Mouse (Mus musculus) heart, embryonic 13.5 days (tissue): ENCODE measurements around the gene Nudt19. TPM values are rescaled to one million over a fixed set of nuclear protein-coding genes. Genes with fewer than 3 reads are reported as not detected.
"Not testable (repeated sequence)": the region's sequence is repeated elsewhere in the genome, so short reads cannot be mapped to it uniquely, and the experiment has no call there.

ENCODE experiments used
- ATAC-seq: fragments of 200-750 bp; cut with Nextera tagmentation; 2 replicates; pipeline ENCODE4 v1.8.0; 2017; ENCODE audit warnings: moderate TSS enrichment; ENCODE audit not compliant: insufficient number of reproducible peaks, low FRiP score, low TSS enrichment; ENCODE audit errors: extremely low read depth
- H3K27ac ChIP-seq: fragments of 300-500 bp; sonication (generic); replicated peaks from 2 replicates; pipeline ENCODE4 v1.5.1; 2015; ENCODE audit warnings: moderate library complexity, mild to moderate bottlenecking, inconsistent platforms
- H3K27me3 ChIP-seq: fragments of 300-500 bp; sonication (generic); replicated peaks from 2 replicates; pipeline ENCODE4 v1.6.1; 2015; ENCODE audit warnings: mild to moderate bottlenecking, inconsistent platforms
- H3K36me3 ChIP-seq: fragments of 300-500 bp; sonication (generic); 2 replicates; pipeline ENCODE4 v1.6.1; 2015; ENCODE audit warnings: mild to moderate bottlenecking, inconsistent platforms
- H3K4me1 ChIP-seq: fragments of 300-500 bp; sonication (generic); 2 replicates; pipeline ENCODE4 v1.6.1; 2015; ENCODE audit warnings: inconsistent platforms
- H3K4me2 ChIP-seq: fragments of 300-500 bp; sonication (generic); 2 replicates; pipeline ENCODE4 v1.6.1; 2015; ENCODE audit warnings: inconsistent platforms, mild to moderate bottlenecking, moderate library complexity
- H3K4me3 ChIP-seq: fragments of 300-500 bp; sonication (generic); 2 replicates; pipeline ENCODE4 v1.5.1; 2015; ENCODE audit warnings: moderate library complexity, mild to moderate bottlenecking, inconsistent platforms
- H3K9ac ChIP-seq: fragments of 300-500 bp; sonication (generic); 2 replicates; pipeline ENCODE4 v1.6.1; 2015; ENCODE audit warnings: inconsistent platforms, mild to moderate bottlenecking, moderate library complexity
- H3K9me3 ChIP-seq: fragments of 300-500 bp; sonication (generic); 2 replicates; pipeline ENCODE4 v1.6.1; 2016; ENCODE audit warnings: inconsistent platforms
- WGBS: fragments of 180-500 bp; shearing (Covaris S2); methylation state at CpG from one replicate; pipeline ENCODE4 v1.1.7; 2015; ENCODE audit warnings: mixed read lengths; 5-methylcytosine and 5-hydroxymethylcytosine counted together
- polyA plus RNA-seq: library from polyadenylated mRNA; unstranded; fragments of >200 nt; fragmentation: Nextera tagmentation; extraction: Ambion mirVana; gene quantifications from 2 replicates; pipeline ENCODE4 v1.2.1, GENCODE M21; 2015

Nudt19 gene
- polyA plus RNA-seq, 1 experiment from 2014 or later, result 89.9 TPM

DNA sequence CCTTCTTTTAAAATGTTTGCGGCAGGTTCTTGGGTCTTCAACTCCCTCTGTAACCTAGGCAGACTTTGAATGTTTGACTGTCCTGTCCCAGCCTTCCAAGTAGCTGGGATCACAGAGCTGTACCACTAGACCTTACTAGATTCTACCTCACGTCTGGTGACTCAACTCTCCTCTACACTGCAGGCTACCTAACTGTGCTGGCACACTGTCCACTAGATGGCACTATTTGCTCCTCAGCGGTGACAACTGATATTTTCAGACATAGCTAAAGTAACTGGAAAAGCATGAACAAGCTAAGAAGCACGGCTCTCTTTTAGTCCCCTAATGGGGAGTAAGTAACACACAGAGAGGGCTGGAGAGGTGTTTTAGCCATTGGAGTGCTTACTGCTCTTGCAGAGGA lies 10.2 kb downstream of the Nudt19 start:
- no peak for ATAC-seq
- no peak overlapping the region for H3K4me3 ChIP-seq
- H3K4me1 ChIP-seq, result no peaks in the 10 kb centered on the region
- H3K4me2 ChIP-seq, result no peak overlapping the region
- WGBS, result 35% methylated on average over 4 of the region's 4 CpGs
- H3K27me3 ChIP-seq, result no peaks in the 10 kb centered on the region
- H3K27ac ChIP-seq, result no peak overlapping the region
- H3K9me3 ChIP-seq, result no peaks in the 10 kb centered on the region
- peaks cover 42% of the 10 kb centered on the region for H3K36me3 ChIP-seq
- no peak overlapping the region for H3K9ac ChIP-seq

GRCm38 (mm10) chr7:35537562-35537961 lies 18.5 kb downstream of the Nudt19 start, which contains the start of gene Tdrd12:
Tdrd12 (minus strand) TSS chr7:35537745.
- Histone ChIP-seq H3K4me2 (no peak within 1 kb of the TSS), H3K9ac (no peak within 1 kb of the TSS), H3K27ac (no peak within 1 kb of the TSS), H3K9me3 (no peaks in the 10 kb centered on the region), H3K27me3 (no peaks in the 10 kb centered on the region), H3K4me1 (no peaks in the 10 kb centered on the region), H3K36me3 (no peaks in the 10 kb centered on the region), H3K4me3 (no peak within 1 kb of the TSS)
- 84% methylated on average over 17 of the region's 17 CpGs for WGBS
- no peak for ATAC-seq

- no peaks in the 10 kb centered on the region for H3K36me3 ChIP-seq
- H3K9me3 ChIP-seq, result no peaks in the 10 kb centered on the region
- no peak for ATAC-seq
- no peak overlapping the region for H3K4me2 ChIP-seq
- 71% methylated on average over 12 of the region's 12 CpGs for WGBS
- no peak overlapping the region for H3K27ac ChIP-seq
- no peak overlapping the region for H3K9ac ChIP-seq
- no peaks in the 10 kb centered on the region for H3K27me3 ChIP-seq
- no peak overlapping the region for H3K4me3 ChIP-seq
- H3K4me1 ChIP-seq, result no peaks in the 10 kb centered on the region
Observed at GRCm38 (mm10) chr7:35535750-35536512, 20.2 kb downstream of the Nudt19 start.

DNA sequence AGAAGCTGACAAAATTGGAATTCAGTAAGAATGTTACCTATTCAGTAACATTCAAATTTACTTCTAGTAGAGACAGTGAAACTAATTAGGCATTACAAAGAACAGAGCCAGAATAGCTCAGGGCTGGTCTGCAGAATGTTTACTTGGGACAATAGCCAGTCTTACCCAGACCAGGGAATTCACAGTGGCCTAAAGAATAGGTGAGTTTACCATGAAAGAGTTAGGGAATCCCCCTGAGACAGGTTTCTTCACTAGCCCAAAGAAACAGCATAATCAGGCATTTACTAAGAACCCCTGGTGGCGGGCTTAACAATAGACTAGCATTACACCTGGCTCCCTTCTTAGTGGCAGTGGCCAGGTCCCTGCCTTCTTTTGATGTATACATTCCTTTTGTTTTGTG lies 25.6 kb downstream of the Nudt19 start:
- not testable (repeated sequence) for H3K27me3 ChIP-seq, H3K36me3 ChIP-seq, H3K27ac ChIP-seq, H3K4me3 ChIP-seq, H3K4me2 ChIP-seq, H3K9ac ChIP-seq, H3K4me1 ChIP-seq, H3K9me3 ChIP-seq, ATAC-seq
- 53% methylated on average over 1 of the region's 1 CpGs for WGBS

GRCm38 (mm10) chr7:35530026-35530425 lies 26.1 kb downstream of the Nudt19 start:
- Histone ChIP-seq H3K36me3 (no peaks in the 10 kb centered on the region), H3K4me3 (no peak overlapping the region), H3K27me3 (no peaks in the 10 kb centered on the region), H3K9ac (no peak overlapping the region), H3K4me1 (no peaks in the 10 kb centered on the region), H3K4me2 (no peak overlapping the region), H3K9me3 (no peaks in the 10 kb centered on the region), H3K27ac (no peak overlapping the region)
- 81% methylated on average over 3 of the region's 3 CpGs for WGBS
- ATAC-seq, result no peak

GRCm38 (mm10) chr7:35526795-35527194 lies 29.3 kb downstream of the Nudt19 start:
- no peaks in the 10 kb centered on the region for H3K4me1 ChIP-seq
- no peak overlapping the region for H3K27ac ChIP-seq
- no peaks in the 10 kb centered on the region for H3K9me3 ChIP-seq
- no peak for ATAC-seq
- H3K4me2 ChIP-seq, result no peak overlapping the region
- H3K27me3 ChIP-seq, result no peaks in the 10 kb centered on the region
- no peak overlapping the region for H3K9ac ChIP-seq
- H3K36me3 ChIP-seq, result no peaks in the 10 kb centered on the region
- H3K4me3 ChIP-seq, result no peak overlapping the region
- 68% methylated on average over 2 of the region's 2 CpGs for WGBS

GRCm38 (mm10) chr7:35501995-35502394 lies 54.1 kb downstream of the Nudt19 start:
- 13% methylated on average over 4 of the region's 4 CpGs for WGBS
- H3K9me3 ChIP-seq, result no peaks in the 10 kb centered on the region
- H3K4me2 ChIP-seq, result no peak overlapping the region
- H3K36me3 ChIP-seq, result no peaks in the 10 kb centered on the region
- H3K27ac ChIP-seq, result no peak overlapping the region
- no peaks in the 10 kb centered on the region for H3K4me1 ChIP-seq
- H3K9ac ChIP-seq, result no peak overlapping the region
- no peak for ATAC-seq
- no peak overlapping the region for H3K4me3 ChIP-seq
- H3K27me3 ChIP-seq, result no peaks in the 10 kb centered on the region

GRCm38 (mm10) chr7:35497516-35497915 lies 58.6 kb downstream of the Nudt19 start:
- H3K36me3 ChIP-seq, result no peaks in the 10 kb centered on the region
- no peaks in the 10 kb centered on the region for H3K9me3 ChIP-seq
- no peaks in the 10 kb centered on the region for H3K27me3 ChIP-seq
- no peak overlapping the region for H3K9ac ChIP-seq
- H3K4me3 ChIP-seq, result no peak overlapping the region
- ATAC-seq, result no peak
- H3K4me1 ChIP-seq, result no peaks in the 10 kb centered on the region
- no peak overlapping the region for H3K27ac ChIP-seq
- 89% methylated on average over 2 of the region's 2 CpGs for WGBS
- H3K4me2 ChIP-seq, result no peak overlapping the region

Other genes with a start within 250 kb of the Nudt19 start
- gene Gpatch1, start 237.9 kb downstream of the Nudt19 start, polyA plus RNA-seq, result 11.0 and 11.4 TPM in 2 replicates
- 5.3 and 6.0 TPM in 2 replicates for gene Rhpn2, start 222.1 kb downstream of the Nudt19 start, polyA plus RNA-seq
- gene Faap24, start 159.5 kb downstream of the Nudt19 start, polyA plus RNA-seq, result 13.3 and 14.0 TPM in 2 replicates
- gene Cep89, start 159.3 kb downstream of the Nudt19 start, polyA plus RNA-seq, result 37.3 and 39.2 TPM in 2 replicates
- gene Slc7a9, start 107.5 kb downstream of the Nudt19 start, polyA plus RNA-seq, result 0.79 and 1.2 TPM in 2 replicates
- 0.88 and 0.99 TPM in 2 replicates for gene Tdrd12, start 18.6 kb downstream of the Nudt19 start, polyA plus RNA-seq
- 0.49 and 0.51 TPM in 2 replicates for gene Rgs9bp, start 29.3 kb upstream of the Nudt19 start, polyA plus RNA-seq
- 15.3 and 15.6 TPM in 2 replicates for gene Ankrd27, start 29.9 kb upstream of the Nudt19 start, polyA plus RNA-seq
- 260 and 285 TPM in 2 replicates for gene Pdcd5, start 91.2 kb upstream of the Nudt19 start, polyA plus RNA-seq
- 11.2 and 14.3 TPM in 2 replicates for gene Dpy19l3, start 198.2 kb upstream of the Nudt19 start, polyA plus RNA-seq
- 9.9 and 13.4 TPM in 2 replicates for gene Zfp507, start 246.7 kb upstream of the Nudt19 start, polyA plus RNA-seq